In the genomic region with DNA sequence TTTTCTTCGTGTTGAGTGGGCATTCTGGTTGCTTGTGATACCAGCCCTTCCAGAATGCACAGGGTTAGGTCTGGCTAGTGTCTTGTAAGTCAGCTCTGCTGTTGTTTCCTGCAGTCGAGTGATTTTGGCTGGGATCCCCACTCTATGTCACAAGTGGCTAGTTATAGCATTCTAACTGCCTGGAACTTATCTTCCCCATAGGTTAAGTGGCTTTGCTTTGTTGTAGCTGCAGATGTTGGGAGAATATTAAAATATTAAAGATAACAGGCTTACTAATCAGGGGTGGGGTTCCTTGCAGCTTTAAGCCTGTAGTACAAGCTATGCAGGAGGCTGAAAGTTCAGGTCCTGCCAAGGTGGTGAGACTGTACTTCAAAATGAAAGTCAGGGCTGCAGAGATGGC, we compare ENCODE assay signal across 21 mouse cellular contexts. TPM values are rescaled to one million over a fixed set of nuclear protein-coding genes. Genes with fewer than 3 reads are reported as not detected.
A peak's percentile ranks its signal among the peaks of the same experiment; 100 is the strongest.
DNase-seq lines count a peak whose midpoint lies in the region; ATAC-seq and TF ChIP-seq lines count a peak whose summit lies in the region.
"Had no signal": no experiment of that assay in that cellular context is flagged by ENCODE, and none has a peak within 500 bp of the region (broad histone marks: within the 10 kb centered on the region; RNA-seq: fewer than 3 reads in every experiment).

No protein-coding gene starts in this region.

- no peak overlapping the region for H3K4me3 ChIP-seq in heart, embryonic 13.5 days
- H3K4me3 ChIP-seq in G1E (ENCODE audit: low read depth, low read length) = no peak overlapping the region
- no peak overlapping the region for H3K4me3 ChIP-seq in liver, embryonic 16.5 days (ENCODE audit: low read depth, low read length)
- H3K4me3 ChIP-seq: embryonic facial prominence, embryonic 13.5 days; midbrain, embryonic 10.5 days; stomach, embryonic 15.5 days had no signal

- intact Hi-C loops in heart, postnatal 36 days (cut with DNase I) = no loop called here

- peak overlapping the region; percentile 24; the same call in 1 of the 2 replicates for H3K9ac ChIP-seq in heart, embryonic 13.5 days
- H3K9ac ChIP-seq in liver, embryonic 16.5 days (ENCODE audit: low read depth, low read length) = no peak overlapping the region
- H3K9ac ChIP-seq: embryonic facial prominence, embryonic 13.5 days; hindbrain, embryonic 14.5 days; stomach, embryonic 15.5 days had no signal

- no peak for ATAC-seq in heart, embryonic 13.5 days (ENCODE audit: extremely low read depth, insufficient number of reproducible peaks, low FRiP score, low TSS enrichment)
- ATAC-seq in G1E (ENCODE audit: extremely low read depth, insufficient number of reproducible peaks, low FRiP score, poor library complexity, severe bottlenecking) = 0 out of 2 replicates have a peak, but pooled peaks have one; percentile 15
- 0 out of 2 replicates have a peak, but pooled peaks have one; percentile 18 for ATAC-seq in common myeloid progenitor, adult 5-6 weeks (replicated peaks; ENCODE audit: low read depth, poor library complexity, severe bottlenecking)
- ATAC-seq in liver, embryonic 16.5 days (ENCODE audit: low read depth) = peak; percentile 58
- ATAC-seq: forebrain, embryonic 16.5 days had no signal

- H3K9me3 ChIP-seq in heart, embryonic 13.5 days = no peaks in the 10 kb centered on the region
- no peaks in the 10 kb centered on the region for H3K9me3 ChIP-seq in G1E (replicated peaks)
- no peaks in the 10 kb centered on the region for H3K9me3 ChIP-seq in liver, embryonic 16.5 days (replicated peaks; ENCODE audit: control insufficient read depth, low read length)
- H3K9me3 ChIP-seq: embryonic facial prominence, embryonic 13.5 days; midbrain, embryonic 10.5 days; stomach, embryonic 15.5 days had no signal

- peaks cover 21% of the 10 kb centered on the region for H3K4me1 ChIP-seq in heart, embryonic 13.5 days
- no peaks in the 10 kb centered on the region for H3K4me1 ChIP-seq in G1E (ENCODE audit: insufficient read depth, low read depth, low read length)
- H3K4me1 ChIP-seq in liver, embryonic 16.5 days (ENCODE audit: control insufficient read depth, low read depth, low read length) = peaks cover 7% of the 10 kb centered on the region
- H3K4me1 ChIP-seq: embryonic facial prominence, embryonic 13.5 days; midbrain, embryonic 10.5 days; stomach, embryonic 15.5 days had no signal

- TF ChIP-seq CTCF in G1E (IDR thresholded peaks at IDR 0.05; ENCODE audit: low read depth, low read length) = no peak

- H3K27ac ChIP-seq in heart, embryonic 13.5 days (replicated peaks) = peak overlapping the region; percentile 80
- no peak overlapping the region for H3K27ac ChIP-seq in liver, embryonic 16.5 days (ENCODE audit: low read length)
- H3K27ac ChIP-seq: embryonic facial prominence, embryonic 13.5 days; hindbrain, embryonic 14.5 days; midbrain, embryonic 10.5 days; stomach, embryonic 15.5 days had no signal

- no peaks in the 10 kb centered on the region for H3K27me3 ChIP-seq in heart, embryonic 13.5 days (replicated peaks)
- H3K27me3 ChIP-seq in G1E (ENCODE audit: insufficient read depth, low read length) = no peaks in the 10 kb centered on the region
- H3K27me3 ChIP-seq in liver, embryonic 16.5 days (ENCODE audit: control insufficient read depth, insufficient read depth, low read depth, low read length) = no peaks in the 10 kb centered on the region
- H3K27me3 ChIP-seq: embryonic facial prominence, embryonic 13.5 days; stomach, embryonic 15.5 days had no signal

- peaks cover 85% of the 10 kb centered on the region for H3K36me3 ChIP-seq in heart, embryonic 13.5 days
- H3K36me3 ChIP-seq in G1E (replicated peaks) = peaks cover 90% of the 10 kb centered on the region
- H3K36me3 ChIP-seq in liver, embryonic 16.5 days (ENCODE audit: control insufficient read depth, insufficient read depth) = peaks cover 33% of the 10 kb centered on the region

- no peak for DNase-seq in heart, postnatal 36 days
- DNase-seq in G1E (ENCODE audit: low spot score) = no peak
- no peak for DNase-seq in cerebellum, postnatal 25 days
- no peak for DNase-seq in neural tube, embryonic 10.5 days (ENCODE audit: extremely low spot score, low spot score)
- DNase-seq: adrenal gland, adult 2 months; B cell, adult 2 months; cerebellum, adult 9-10 months; kidney, postnatal 36 days; lung, adult 18-20 months; lung, postnatal 14 days; right cerebral cortex, postnatal 25 days; thymus, adult 18-20 months; thymus, postnatal 4 days had no signal

- H3K4me2 ChIP-seq in heart, embryonic 13.5 days = peak overlapping the region; percentile 24
- H3K4me2 ChIP-seq in liver, embryonic 16.5 days (ENCODE audit: low read depth, low read length) = no peak overlapping the region
- H3K4me2 ChIP-seq: embryonic facial prominence, embryonic 13.5 days; hindbrain, embryonic 14.5 days; stomach, embryonic 15.5 days had no signal

- WGBS in heart, embryonic 13.5 days = 38% methylated on average over 2 of the region's 2 CpGs
- WGBS in liver, embryonic 16.5 days (ENCODE audit: insufficient replicate concordance) = 20% methylated on average over 2 of the region's 2 CpGs

RNA-seq across cellular contexts. Expression of a gene that starts 20.5 kb away (rescaled TPM):
- 1.7 and 1.8 TPM in 2 replicates for polyA plus RNA-seq in heart, embryonic 13.5 days (2015; fragmentation: Nextera tagmentation; extraction: Ambion mirVana)
- 1 to 10 TPM; 4.8 to 5.5 TPM for total RNA-seq in heart, postnatal 36 days (2021)
- 9.5 and 15.0 TPM in 2 replicates for total RNA-seq in G1E (2014; fragmentation: Nextera tagmentation)
- 4.8 and 6.5 TPM in 2 replicates for total RNA-seq in G1E (2017)
- 2.9 and 3.7 TPM in 2 replicates for polyA plus RNA-seq in G1E (2012)
- 6.0 and 10.7 TPM in 2 replicates for total RNA-seq in common myeloid progenitor, adult 5-6 weeks (2017)
- polyA plus RNA-seq in liver, embryonic 16.5 days (2015; fragmentation: Nextera tagmentation; extraction: Ambion mirVana) = 3.3 and 3.4 TPM in 2 replicates
